Comparison of ENCODE assay signal across 15 mouse cellular contexts in the genomic region with DNA sequence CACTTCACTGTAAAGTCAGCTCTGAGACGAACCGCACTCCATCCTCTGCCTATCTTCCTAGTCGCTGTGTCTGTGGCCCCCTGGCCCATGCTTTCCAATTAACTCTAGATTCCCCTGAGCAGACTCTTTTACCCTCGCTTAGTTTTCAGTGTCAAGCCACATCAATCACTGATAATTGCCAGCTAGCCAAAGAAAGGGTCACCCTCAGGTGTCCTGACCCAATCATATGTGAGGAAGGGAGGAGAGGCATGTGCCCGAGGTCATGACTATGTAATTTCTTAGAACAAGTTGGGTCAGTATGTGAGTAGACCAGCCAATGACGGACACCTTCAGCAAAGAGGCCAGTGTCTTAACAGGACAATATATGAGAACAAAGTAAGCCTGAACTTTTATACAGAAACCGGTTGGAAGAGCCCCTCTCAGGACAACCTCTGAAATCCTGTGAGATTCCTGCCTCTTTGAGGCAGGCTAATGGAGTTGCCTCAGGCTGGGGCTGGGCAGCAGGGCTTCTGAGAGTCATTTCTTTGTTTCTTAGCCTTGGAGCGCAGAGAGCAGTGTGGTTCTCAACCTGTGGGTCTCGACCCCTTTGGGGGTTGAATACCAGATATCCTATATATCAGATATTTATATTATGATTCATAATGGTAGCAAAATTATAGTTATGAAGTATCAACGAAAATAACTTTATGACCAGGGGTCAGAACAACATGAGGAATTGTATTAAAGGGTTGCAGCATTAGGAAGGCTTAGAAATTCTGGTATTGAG.
A peak's percentile ranks its signal among the peaks of the same experiment; 100 is the strongest.
DNase-seq lines count a peak whose midpoint lies in the region; ATAC-seq and TF ChIP-seq lines count a peak whose summit lies in the region.
"Had no signal": no experiment of that assay in that cellular context is flagged by ENCODE, and none has a peak within 500 bp of the region (broad histone marks: within the 10 kb centered on the region; RNA-seq: fewer than 3 reads in every experiment).

No protein-coding gene starts in this region.

- no peak overlapping the region for H3K4me2 ChIP-seq in hindbrain, embryonic 12.5 days (replicated peaks)
- H3K4me2 ChIP-seq in liver, embryonic 16.5 days (ENCODE audit: low read depth, low read length): no peak overlapping the region
- H3K4me2 ChIP-seq: midbrain, embryonic 12.5 days; neural tube, embryonic 12.5 days had no signal

- H3K9me3 ChIP-seq in hindbrain, embryonic 10.5 days: no peaks in the 10 kb centered on the region
- H3K9me3 ChIP-seq in hindbrain, embryonic 12.5 days (replicated peaks): no peaks in the 10 kb centered on the region
- H3K9me3 ChIP-seq in ES-E14 (ENCODE audit: control insufficient read depth, insufficient read depth, low read depth, low read length): no peaks in the 10 kb centered on the region
- H3K9me3 ChIP-seq in liver, embryonic 16.5 days (replicated peaks; ENCODE audit: control insufficient read depth, low read length): no peaks in the 10 kb centered on the region
- H3K9me3 ChIP-seq: midbrain, embryonic 12.5 days; neural tube, embryonic 12.5 days had no signal

- in situ Hi-C loops in ES-E14 (cut with MboI; ENCODE audit: low sequenced_read_pairs in 2 of 2, unreplicated experiment in 2 of 2): loop anchor here in 1 of 2 experiments (5.0 kb wide), 1 partner anchor 48 kb away; no protein-coding TSS in a partner anchor

- 52% methylated on average over 10 of the region's 10 CpGs for WGBS in hindbrain, embryonic 10.5 days
- 47% methylated on average over 10 of the region's 10 CpGs for WGBS in hindbrain, embryonic 12.5 days
- WGBS in liver, embryonic 16.5 days (ENCODE audit: insufficient replicate concordance): 64% methylated on average over 10 of the region's 10 CpGs

- peak overlapping the region; percentile 59 for H3K27ac ChIP-seq in hindbrain, embryonic 10.5 days
- no peak overlapping the region for H3K27ac ChIP-seq in hindbrain, embryonic 12.5 days
- H3K27ac ChIP-seq in ES-E14 (ENCODE audit: insufficient read depth, low read depth, low read length, poor library complexity, severe bottlenecking): no peak overlapping the region; the same call in 1 of the 2 replicates
- peak overlapping the region; percentile 2; the same call in 1 of the 2 replicates for H3K27ac ChIP-seq in liver, embryonic 16.5 days (ENCODE audit: low read length)
- H3K27ac ChIP-seq: layer of hippocampus, adult 2 months; midbrain, embryonic 12.5 days; neural tube, embryonic 12.5 days had no signal

- no peak for ATAC-seq in hindbrain, embryonic 12.5 days (ENCODE audit: low FRiP score)
- ATAC-seq in liver, embryonic 16.5 days (ENCODE audit: low read depth): no peak
- ATAC-seq: inflammation-experienced regulatory T-cells, adult 6 months; lung, postnatal 0 days had no signal

- no peaks in the 10 kb centered on the region for H3K27me3 ChIP-seq in hindbrain, embryonic 10.5 days (ENCODE audit: insufficient read depth, poor library complexity, severe bottlenecking)
- no peaks in the 10 kb centered on the region for H3K27me3 ChIP-seq in hindbrain, embryonic 12.5 days
- no peaks in the 10 kb centered on the region for H3K27me3 ChIP-seq in liver, embryonic 16.5 days (ENCODE audit: control insufficient read depth, insufficient read depth, low read depth, low read length)
- H3K27me3 ChIP-seq: midbrain, embryonic 12.5 days; neural tube, embryonic 12.5 days had no signal

- no peak overlapping the region for H3K9ac ChIP-seq in hindbrain, embryonic 12.5 days
- H3K9ac ChIP-seq in ES-E14 (ENCODE audit: insufficient read depth, low read depth, low read length, poor library complexity, severe bottlenecking): no peak overlapping the region
- H3K9ac ChIP-seq in liver, embryonic 16.5 days (ENCODE audit: low read depth, low read length): no peak overlapping the region
- H3K9ac ChIP-seq: midbrain, embryonic 12.5 days; neural tube, embryonic 12.5 days had no signal

- DNase-seq in hindbrain, embryonic 10.5 days (ENCODE audit: low spot score): no peak
- peak; percentile 43 for DNase-seq in ES-E14 (ENCODE audit: low read depth, low spot score)
- DNase-seq in embryo, embryonic 9.5 days (ENCODE audit: extremely low spot score): peak; percentile 45
- no peak for DNase-seq in kidney, postnatal 10 days
- no peak for DNase-seq in right cerebral cortex, postnatal 25 days
- DNase-seq: cerebellum, adult 8-10 months; right cerebral cortex, postnatal 14 days had no signal

- H3K4me3 ChIP-seq in hindbrain, embryonic 10.5 days: no peak overlapping the region
- no peak overlapping the region for H3K4me3 ChIP-seq in hindbrain, embryonic 12.5 days
- H3K4me3 ChIP-seq in ES-E14 (ENCODE audit: insufficient read depth in 1 of 2, low read depth in 1 of 2, low read length in 2 of 2, poor library complexity in 1 of 2, severe bottlenecking in 1 of 2): no peak overlapping the region
- H3K4me3 ChIP-seq in liver, embryonic 16.5 days (ENCODE audit: low read depth, low read length): no peak overlapping the region
- H3K4me3 ChIP-seq: layer of hippocampus, adult 2 months; midbrain, embryonic 12.5 days; neural tube, embryonic 12.5 days had no signal

- H3K36me3 ChIP-seq in hindbrain, embryonic 10.5 days: no peaks in the 10 kb centered on the region
- H3K36me3 ChIP-seq in hindbrain, embryonic 12.5 days: no peaks in the 10 kb centered on the region
- H3K36me3 ChIP-seq in ES-E14 (ENCODE audit: control insufficient read depth, insufficient read depth, low read length, poor library complexity, severe bottlenecking): no peaks in the 10 kb centered on the region
- H3K36me3 ChIP-seq in liver, embryonic 16.5 days (ENCODE audit: control insufficient read depth, insufficient read depth): no peaks in the 10 kb centered on the region
- H3K36me3 ChIP-seq: G1E; midbrain, embryonic 12.5 days; neural tube, embryonic 12.5 days had no signal

- peaks cover 29% of the 10 kb centered on the region for H3K4me1 ChIP-seq in hindbrain, embryonic 10.5 days (replicated peaks)
- peaks cover 24% of the 10 kb centered on the region for H3K4me1 ChIP-seq in hindbrain, embryonic 12.5 days
- H3K4me1 ChIP-seq in ES-E14 (ENCODE audit: control insufficient read depth in 2 of 2, insufficient read depth in 2 of 2, low read length in 2 of 2, poor library complexity in 1 of 2): peaks cover 3% of the 10 kb centered on the region in 2 experiments; a peak in 1 of 4 replicates
- peaks cover 56% of the 10 kb centered on the region for H3K4me1 ChIP-seq in liver, embryonic 16.5 days (ENCODE audit: control insufficient read depth, low read depth, low read length)

TF ChIP-seq in ES-E14, 5 proteins besides CTCF, POLR2A, EP300 and RAD21:
- TF ChIP-seq ZNF384 (IDR thresholded peaks at IDR 0.05; ENCODE audit: low read depth, low read length) (no peak), MAFK (IDR thresholded peaks at IDR 0.05; ENCODE audit: insufficient read depth, low read depth, low read length) (no peak), CHD2 (IDR thresholded peaks at IDR 0.05; ENCODE audit: low read depth, low read length) (peak; percentile 93), ZC3H11A (IDR thresholded peaks at IDR 0.05; ENCODE audit: borderline replicate concordance, low read depth, low read length) (no peak), HCFC1 (IDR thresholded peaks at IDR 0.05; ENCODE audit: borderline replicate concordance, insufficient read depth, low read length) (no peak)

Comparison
In these comparisons a context has a peak if more than half of its experiments do, and no peak if none do; other contexts are left out.
1. H3K27ac ChIP-seq: peak in hindbrain, embryonic 10.5 days (single experiment) and liver, embryonic 16.5 days (single experiment); none in hindbrain, embryonic 12.5 days (single experiment) and ES-E14 (single experiment).
2. DNase-seq: peak in ES-E14 (single experiment) and embryo, embryonic 9.5 days (single experiment); none in hindbrain, embryonic 10.5 days (single experiment), kidney, postnatal 10 days (single experiment) and right cerebral cortex, postnatal 25 days (single experiment).